Mouse (Mus musculus) stomach, embryonic 16.5 days (tissue): ENCODE data around the gene Mlph. TPM values are rescaled to one million over a fixed set of nuclear protein-coding genes. Genes with fewer than 3 reads are reported as not detected.

Experiments used
- ATAC-seq: fragments of 200-750 bp; cut with Nextera tagmentation; 2 replicates; pipeline ENCODE4 v1.8.0; 2017; ENCODE audit warnings: moderate number of reproducible peaks, moderate TSS enrichment; ENCODE audit not compliant: insufficient read depth, low FRiP score
- H3K27ac ChIP-seq: fragments of 300-500 bp; sonication (generic); 2 replicates; pipeline ENCODE4 v1.5.1; 2014; ENCODE audit warnings: low read length
- H3K27me3 ChIP-seq: fragments of 300-500 bp; sonication (generic); 2 replicates; pipeline ENCODE4 v1.6.1; 2014; ENCODE audit warnings: low read length, control low read depth, mixed read lengths; ENCODE audit not compliant: control insufficient read depth, insufficient read depth
- H3K36me3 ChIP-seq: fragments of 300-500 bp; sonication (generic); 2 replicates; pipeline ENCODE4 v1.6.1; 2014; ENCODE audit warnings: low read length; ENCODE audit not compliant: control insufficient read depth, insufficient read depth
- H3K4me1 ChIP-seq: fragments of 300-500 bp; sonication (generic); 2 replicates; pipeline ENCODE4 v1.6.1; 2014; ENCODE audit warnings: low read length, control low read depth, mixed read lengths; ENCODE audit not compliant: control insufficient read depth, insufficient read depth
- H3K4me2 ChIP-seq: fragments of 300-500 bp; sonication (generic); 2 replicates; pipeline ENCODE4 v1.6.1; 2014; ENCODE audit warnings: low read depth, low read length, mixed read lengths
- H3K4me3 ChIP-seq: fragments of 300-500 bp; sonication (generic); replicated peaks from 2 replicates; pipeline ENCODE4 v1.5.1; 2014; ENCODE audit warnings: mild to moderate bottlenecking, low read length
- H3K9ac ChIP-seq: fragments of 300-500 bp; sonication (generic); 2 replicates; pipeline ENCODE4 v1.6.1; 2014; ENCODE audit warnings: low read length
- H3K9me3 ChIP-seq: fragments of 300-500 bp; sonication (generic); replicated peaks from 2 replicates; pipeline ENCODE4 v1.6.1; 2016; ENCODE audit warnings: low read length, control low read depth; ENCODE audit not compliant: control insufficient read depth
- WGBS: fragments of 180-500 bp; shearing (Covaris S2); extraction: QIAGEN DNeasy Blood & Tissue Kit; methylation state at CpG from one replicate; pipeline ENCODE4 v1.1.7; 2014; 5-methylcytosine and 5-hydroxymethylcytosine counted together
- polyA plus RNA-seq: library from polyadenylated mRNA; unstranded; fragments of >200 nt; fragmentation: Nextera tagmentation; extraction: Ambion mirVana; gene quantifications from 2 replicates; pipeline ENCODE4 v1.2.1, GENCODE M21; 2015

Gene Mlph
- 4.4 and 9.0 TPM in 2 replicates for polyA plus RNA-seq

GRCm38 (mm10) chr1:90914948-90915569 is at the start of gene Mlph:
Gene Mlph (plus strand): TSS chr1:90915085.
- Histone ChIP-seq H3K27ac (0 out of 2 replicates have a peak within 1 kb of the TSS, but pooled peaks have one; percentile 4), H3K27me3 (no peaks in the 10 kb centered on the region), H3K4me1 (peaks cover 13% of the 10 kb centered on the region), H3K4me3 (peak within 1 kb of the TSS; percentile 26), H3K4me2 (peak within 1 kb of the TSS; percentile 30), H3K9me3 (peaks cover 4% of the 10 kb centered on the region), H3K9ac (peak within 1 kb of the TSS; percentile 58), H3K36me3 (no peaks in the 10 kb centered on the region)
- ATAC-seq: peak; percentile 72
- WGBS: 9% methylated on average over 18 of the region's 18 CpGs

GRCm38 (mm10) chr1:90866734-90867133 is 48.2 kb upstream of the Mlph start:
- Histone ChIP-seq H3K9ac (no peak overlapping the region), H3K36me3 (no peaks in the 10 kb centered on the region), H3K27ac (no peak overlapping the region), H3K4me2 (no peak overlapping the region), H3K4me3 (no peak overlapping the region), H3K9me3 (0 out of 2 replicates have a peak, but pooled peaks cover 4% of the 10 kb centered on the region), H3K4me1 (no peaks in the 10 kb centered on the region), H3K27me3 (no peaks in the 10 kb centered on the region)
- 75% methylated on average over 7 of the region's 7 CpGs for WGBS
- ATAC-seq: no peak

- Histone ChIP-seq H3K27ac (no peak overlapping the region), H3K4me3 (no peak overlapping the region), H3K4me2 (no peak overlapping the region), H3K4me1 (no peaks in the 10 kb centered on the region), H3K36me3 (no peaks in the 10 kb centered on the region), H3K9ac (no peak overlapping the region), H3K9me3 (no peaks in the 10 kb centered on the region), H3K27me3 (no peaks in the 10 kb centered on the region)
- 72% methylated on average over 2 of the region's 2 CpGs for WGBS
- no peak for ATAC-seq
Measured at GRCm38 (mm10) chr1:90870581-90870980, 44.3 kb upstream of the Mlph start.

GRCm38 (mm10) chr1:90875371-90875770 is 39.5 kb upstream of the Mlph start:
- no peaks in the 10 kb centered on the region for H3K9me3 ChIP-seq
- no peak overlapping the region for H3K9ac ChIP-seq
- H3K4me3 ChIP-seq: no peak overlapping the region
- no peak for ATAC-seq
- H3K4me2 ChIP-seq: no peak overlapping the region
- no peaks in the 10 kb centered on the region for H3K36me3 ChIP-seq
- H3K27me3 ChIP-seq: no peaks in the 10 kb centered on the region
- 84% methylated on average over 8 of the region's 8 CpGs for WGBS
- H3K27ac ChIP-seq: no peak overlapping the region
- H3K4me1 ChIP-seq: no peaks in the 10 kb centered on the region

GRCm38 (mm10) chr1:90875961-90876360 is 38.9 kb upstream of the Mlph start:
- WGBS: 41% methylated on average over 2 of the region's 2 CpGs

GRCm38 (mm10) chr1:90876486-90877270 is 38.2 kb upstream of the Mlph start:
- H3K4me2 ChIP-seq: no peak overlapping the region
- H3K27me3 ChIP-seq: no peaks in the 10 kb centered on the region
- no peak overlapping the region for H3K9ac ChIP-seq
- ATAC-seq: no peak
- no peaks in the 10 kb centered on the region for H3K4me1 ChIP-seq
- WGBS: 58% methylated on average over 5 of the region's 5 CpGs
- H3K36me3 ChIP-seq: no peaks in the 10 kb centered on the region
- no peak overlapping the region for H3K27ac ChIP-seq
- H3K4me3 ChIP-seq: no peak overlapping the region
- no peaks in the 10 kb centered on the region for H3K9me3 ChIP-seq

More at GRCm38 (mm10) chr1:90875961-90876360, 38.9 kb upstream of the Mlph start:
- Histone ChIP-seq H3K27ac (no peak overlapping the region), H3K9me3 (no peaks in the 10 kb centered on the region), H3K27me3 (no peaks in the 10 kb centered on the region), H3K4me2 (no peak overlapping the region), H3K4me3 (no peak overlapping the region), H3K9ac (no peak overlapping the region), H3K36me3 (no peaks in the 10 kb centered on the region), H3K4me1 (no peaks in the 10 kb centered on the region)
- ATAC-seq: no peak

- no peaks in the 10 kb centered on the region for H3K4me1 ChIP-seq
- H3K4me3 ChIP-seq: no peak overlapping the region
- WGBS: 46% methylated on average over 6 of the region's 6 CpGs
- no peaks in the 10 kb centered on the region for H3K36me3 ChIP-seq
- 0 out of 2 replicates have a peak, but pooled peaks cover 3% of the 10 kb centered on the region for H3K9me3 ChIP-seq
- no peak overlapping the region for H3K27ac ChIP-seq
- no peak overlapping the region for H3K9ac ChIP-seq
- peak; percentile 71; the same call in 1 of the 2 replicates for ATAC-seq
- no peak overlapping the region for H3K4me2 ChIP-seq
- H3K27me3 ChIP-seq: no peaks in the 10 kb centered on the region
Measured at GRCm38 (mm10) chr1:90885771-90886460, 29.0 kb upstream of the Mlph start.

GRCm38 (mm10) chr1:90894521-90894920 is 20.4 kb upstream of the Mlph start:
- Histone ChIP-seq H3K27ac (no peak overlapping the region), H3K4me2 (no peak overlapping the region), H3K4me3 (no peak overlapping the region), H3K9me3 (0 out of 2 replicates have a peak, but pooled peaks cover 3% of the 10 kb centered on the region), H3K27me3 (no peaks in the 10 kb centered on the region), H3K4me1 (peaks cover 17% of the 10 kb centered on the region), H3K36me3 (no peaks in the 10 kb centered on the region), H3K9ac (no peak overlapping the region)
- WGBS: 25% methylated on average over 3 of the region's 3 CpGs
- ATAC-seq: no peak

- H3K4me1 ChIP-seq: peaks cover 17% of the 10 kb centered on the region
- no peak overlapping the region for H3K4me2 ChIP-seq
- H3K27ac ChIP-seq: peak overlapping the region; percentile 46; the same call in 1 of the 2 replicates
- H3K36me3 ChIP-seq: no peaks in the 10 kb centered on the region
- no peaks in the 10 kb centered on the region for H3K27me3 ChIP-seq
- ATAC-seq: no peak
- H3K9ac ChIP-seq: no peak overlapping the region
- WGBS: 72% methylated on average over 3 of the region's 3 CpGs
- H3K4me3 ChIP-seq: no peak overlapping the region
- 0 out of 2 replicates have a peak, but pooled peaks cover 2% of the 10 kb centered on the region for H3K9me3 ChIP-seq
Measured at GRCm38 (mm10) chr1:90895004-90895403, 19.9 kb upstream of the Mlph start.
